Comparison of ENCODE assay signal across 17 mouse cellular contexts in genomic region chr10:122762772-122763511, GRCm38 (mm10).
DNase-seq lines count a peak whose midpoint lies in the region; ATAC-seq and TF ChIP-seq lines count a peak whose summit lies in the region.
"Had no signal": no experiment of that assay in that cellular context is flagged by ENCODE, and none has a peak within 500 bp of the region (broad histone marks: within the 10 kb centered on the region; RNA-seq: fewer than 3 reads in every experiment).

No protein-coding gene starts in this region.

- no peaks in the 10 kb centered on the region for H3K27me3 ChIP-seq in liver, postnatal 0 days (ENCODE audit: insufficient read depth, low read length)
- H3K27me3 ChIP-seq in embryonic facial prominence, embryonic 10.5 days (replicated peaks; ENCODE audit: low read depth, poor library complexity, severe bottlenecking) = peaks cover 12% of the 10 kb centered on the region; the same call in 1 of the 2 replicates
- no peaks in the 10 kb centered on the region for H3K27me3 ChIP-seq in cerebellum, adult 2 months (ENCODE audit: control insufficient read depth, insufficient read depth, low read length)
- H3K27me3 ChIP-seq: forebrain, embryonic 13.5 days; hindbrain, embryonic 15.5 days had no signal

- no peak for TF ChIP-seq POLR2A in cerebellum, adult 2 months (IDR thresholded peaks at IDR 0.05; ENCODE audit: borderline replicate concordance, insufficient read depth, low read length)

- peak; percentile 31 for DNase-seq in CD4-positive, CD25-positive, alpha-beta regulatory T cell, adult 2 months (ENCODE audit: low read depth, low spot score)
- DNase-seq in liver, postnatal 0 days = no peak
- DNase-seq in liver = no peak
- no peak for DNase-seq in embryonic facial prominence, embryonic 10.5 days (ENCODE audit: low spot score)
- DNase-seq in cerebellum, adult 2 months = no peak
- DNase-seq: adrenal gland, postnatal 14 days; cerebellum, adult 11-12 months; gastrocnemius, adult 2 months; lung, postnatal 10 days; right cerebral cortex, postnatal 14 days had no signal

- no peak for TF ChIP-seq EP300 in liver, postnatal 0 days (IDR thresholded peaks at IDR 0.05; ENCODE audit: low read depth)

- H3K27ac ChIP-seq in liver, postnatal 0 days (ENCODE audit: low read depth) = no peak overlapping the region
- 0 out of 2 replicates have a peak overlapping the region, but pooled peaks have one; percentile 52 for H3K27ac ChIP-seq in embryonic facial prominence, embryonic 10.5 days (replicated peaks)
- H3K27ac ChIP-seq in cerebellum, adult 2 months (ENCODE audit: insufficient read depth, low read length) = no peak overlapping the region
- H3K27ac ChIP-seq: forebrain, embryonic 13.5 days; gastrocnemius, adult 2 months; hindbrain, embryonic 15.5 days had no signal

- H3K4me1 ChIP-seq in liver, postnatal 0 days (ENCODE audit: insufficient read depth) = no peaks in the 10 kb centered on the region; the same call in 1 of the 2 replicates
- peaks cover 37% of the 10 kb centered on the region for H3K4me1 ChIP-seq in embryonic facial prominence, embryonic 10.5 days
- peaks cover 7% of the 10 kb centered on the region for H3K4me1 ChIP-seq in cerebellum, adult 2 months (ENCODE audit: control insufficient read depth, insufficient read depth, low read length)
- H3K4me1 ChIP-seq: forebrain, embryonic 13.5 days had no signal

- 68% methylated on average over 6 of the region's 6 CpGs for WGBS in liver, postnatal 0 days (ENCODE audit: insufficient replicate concordance)
- WGBS in embryonic facial prominence, embryonic 10.5 days = 88% methylated on average over 6 of the region's 6 CpGs
- WGBS in cerebellum, adult 2 months = 87% methylated on average over 6 of the region's 6 CpGs

- no peak overlapping the region for H3K4me3 ChIP-seq in liver, postnatal 0 days (ENCODE audit: low read depth, low read length)
- H3K4me3 ChIP-seq in embryonic facial prominence, embryonic 10.5 days = no peak overlapping the region
- no peak overlapping the region for H3K4me3 ChIP-seq in cerebellum, adult 2 months (replicated peaks; ENCODE audit: insufficient read depth, low read depth, low read length)
- H3K4me3 ChIP-seq: forebrain, embryonic 13.5 days; gastrocnemius, adult 2 months; hindbrain, embryonic 15.5 days had no signal

- H3K9ac ChIP-seq in liver, postnatal 0 days (replicated peaks) = no peak overlapping the region
- H3K9ac ChIP-seq: forebrain, embryonic 13.5 days; hindbrain, embryonic 15.5 days had no signal

- ATAC-seq in CD4-positive, CD25-positive, alpha-beta regulatory T cell, adult 4 months = no peak
- peak; percentile 56 for ATAC-seq in liver, postnatal 0 days
- ATAC-seq in monocyte, adult 5-6 weeks (replicated peaks; ENCODE audit: insufficient number of reproducible peaks, low FRiP score, low TSS enrichment, poor library complexity, severe bottlenecking) = peak; percentile 28; the same call in 1 of the 2 replicates
- no peak for ATAC-seq in activated CD4-positive, CD25-positive, alpha-beta regulatory T cell, adult 4 months
- ATAC-seq: forebrain, embryonic 13.5 days; midbrain, embryonic 16.5 days had no signal

- TF ChIP-seq CTCF in liver, postnatal 0 days (IDR thresholded peaks at IDR 0.05; ENCODE audit: low read depth) = no peak
- no peak for TF ChIP-seq CTCF in cerebellum, adult 2 months (IDR thresholded peaks at IDR 0.05; ENCODE audit: borderline replicate concordance, insufficient read depth, low read depth, low read length)

- H3K4me2 ChIP-seq in liver, postnatal 0 days (ENCODE audit: low read depth, low read length) = no peak overlapping the region
- H3K4me2 ChIP-seq: forebrain, embryonic 13.5 days; hindbrain, embryonic 15.5 days had no signal

- H3K9me3 ChIP-seq in liver, postnatal 0 days (ENCODE audit: low read length) = no peaks in the 10 kb centered on the region
- H3K9me3 ChIP-seq in embryonic facial prominence, embryonic 10.5 days = no peaks in the 10 kb centered on the region
- H3K9me3 ChIP-seq: forebrain, embryonic 13.5 days; hindbrain, embryonic 15.5 days had no signal

- no peaks in the 10 kb centered on the region for H3K36me3 ChIP-seq in liver, postnatal 0 days (replicated peaks; ENCODE audit: insufficient read depth, low read length)
- H3K36me3 ChIP-seq in embryonic facial prominence, embryonic 10.5 days (replicated peaks) = no peaks in the 10 kb centered on the region
- H3K36me3 ChIP-seq: G1E; hindbrain, embryonic 15.5 days had no signal

Comparison
In these comparisons a context has a peak if more than half of its experiments do, and no peak if none do; other contexts are left out.
1. ATAC-seq: peak in liver, postnatal 0 days (single experiment) and monocyte, adult 5-6 weeks (single experiment); none in CD4-positive, CD25-positive, alpha-beta regulatory T cell, adult 4 months (single experiment) and activated CD4-positive, CD25-positive, alpha-beta regulatory T cell, adult 4 months (single experiment).